Mouse (Mus musculus) neural tube, embryonic 13.5 days (tissue): Measurements from ENCODE around the gene Olfr183. TPM values are rescaled to one million over a fixed set of nuclear protein-coding genes. Genes with fewer than 3 reads are reported as not detected.
"Not testable (repeated sequence)": the region's sequence is repeated elsewhere in the genome, so short reads cannot be mapped to it uniquely, and the experiment has no call there.

Experiments used
- ATAC-seq: fragments of 200-750 bp; cut with Nextera tagmentation; 2 replicates; pipeline ENCODE4 v1.8.0; 2017; ENCODE audit warnings: low read depth, mild to moderate bottlenecking, moderate TSS enrichment, moderate library complexity
- H3K27ac ChIP-seq: fragments of 300-500 bp; sonication (generic); replicated peaks from 2 replicates; pipeline ENCODE4 v1.5.1; 2015; ENCODE audit warnings: moderate library complexity, mild to moderate bottlenecking, inconsistent platforms
- H3K27me3 ChIP-seq: fragments of 300-500 bp; sonication (generic); 2 replicates; pipeline ENCODE4 v1.6.1; 2015; ENCODE audit warnings: mild to moderate bottlenecking, inconsistent platforms
- H3K36me3 ChIP-seq: fragments of 300-500 bp; sonication (generic); 2 replicates; pipeline ENCODE4 v1.6.1; 2015; ENCODE audit warnings: mild to moderate bottlenecking, inconsistent platforms
- H3K4me1 ChIP-seq: fragments of 300-500 bp; sonication (generic); replicated peaks from 2 replicates; pipeline ENCODE4 v1.6.1; 2015; ENCODE audit warnings: inconsistent platforms
- H3K4me2 ChIP-seq: fragments of 300-500 bp; sonication (generic); 2 replicates; pipeline ENCODE4 v1.6.1; 2015; ENCODE audit warnings: inconsistent platforms, mild to moderate bottlenecking, moderate library complexity
- H3K4me3 ChIP-seq: fragments of 300-500 bp; sonication (generic); 2 replicates; pipeline ENCODE4 v1.5.1; 2015; ENCODE audit warnings: mild to moderate bottlenecking, inconsistent platforms
- H3K9ac ChIP-seq: fragments of 300-500 bp; sonication (generic); 2 replicates; pipeline ENCODE4 v1.6.1; 2015; ENCODE audit warnings: moderate library complexity, mild to moderate bottlenecking, inconsistent platforms
- H3K9me3 ChIP-seq: fragments of 300-500 bp; sonication (generic); 2 replicates; pipeline ENCODE4 v1.6.1; 2016; ENCODE audit warnings: inconsistent platforms
- WGBS: fragments of 180-500 bp; shearing (Covaris S2); methylation state at CpG from one replicate; pipeline ENCODE4 v1.1.7; 2015; 5-methylcytosine and 5-hydroxymethylcytosine counted together
- polyA plus RNA-seq: library from polyadenylated mRNA; unstranded; fragments of >200 nt; fragmentation: Nextera tagmentation; extraction: Ambion mirVana; gene quantifications from 2 replicates; pipeline ENCODE4 v1.2.1, GENCODE M21; 2015

Gene Olfr183
- not detected in 2 replicates for polyA plus RNA-seq

GRCm38 (mm10) chr16:58995057-58995456 is at the start of gene Olfr183:
Gene Olfr183, plus strand, starts transcription at chr16:58995357.
- Histone ChIP-seq H3K9me3 (no peaks in the 10 kb centered on the region), H3K27me3 (no peaks in the 10 kb centered on the region), H3K27ac (no peak within 1 kb of the TSS), H3K9ac (no peak within 1 kb of the TSS), H3K4me3 (no peak within 1 kb of the TSS), H3K36me3 (no peaks in the 10 kb centered on the region), H3K4me2 (no peak within 1 kb of the TSS), H3K4me1 (no peaks in the 10 kb centered on the region)
- WGBS: 72% methylated on average over 2 of the region's 2 CpGs
- no peak for ATAC-seq

- Histone ChIP-seq H3K9me3 (no peaks in the 10 kb centered on the region), H3K27me3 (no peaks in the 10 kb centered on the region), H3K9ac (no peak overlapping the region), H3K27ac (no peak overlapping the region), H3K4me2 (no peak overlapping the region), H3K36me3 (no peaks in the 10 kb centered on the region), H3K4me3 (no peak overlapping the region), H3K4me1 (no peaks in the 10 kb centered on the region)
- no peak for ATAC-seq
These were observed 12.0 kb downstream of the Olfr183 start for GRCm38 (mm10) chr16:59007146-59007545.

GRCm38 (mm10) chr16:59013357-59014018 is 18.3 kb downstream of the Olfr183 start:
- Histone ChIP-seq H3K27me3 (no peaks in the 10 kb centered on the region), H3K4me1 (no peaks in the 10 kb centered on the region), H3K4me3 (no peak overlapping the region), H3K4me2 (no peak overlapping the region), H3K36me3 (no peaks in the 10 kb centered on the region), H3K9me3 (no peaks in the 10 kb centered on the region), H3K9ac (no peak overlapping the region), H3K27ac (no peak overlapping the region)
- 68% methylated on average over 2 of the region's 2 CpGs for WGBS
- no peak for ATAC-seq

GRCm38 (mm10) chr16:59030191-59030590 is 35.0 kb downstream of the Olfr183 start, which contains the start of gene Olfr186:
Gene Olfr186, minus strand, starts transcription at chr16:59030291.
- Histone ChIP-seq H3K4me2 (no peak within 1 kb of the TSS), H3K9me3 (no peaks in the 10 kb centered on the region), H3K36me3 (no peaks in the 10 kb centered on the region), H3K4me1 (no peaks in the 10 kb centered on the region), H3K27me3 (no peaks in the 10 kb centered on the region), H3K4me3 (no peak within 1 kb of the TSS), H3K27ac (no peak within 1 kb of the TSS), H3K9ac (no peak within 1 kb of the TSS)
- 92% methylated on average over 4 of the region's 4 CpGs for WGBS
- ATAC-seq: no peak

GRCm38 (mm10) chr16:59039710-59040109 is 44.6 kb downstream of the Olfr183 start, which contains the start of gene Olfr187:
Gene Olfr187, minus strand, starts transcription at chr16:59039767.
- WGBS: 89% methylated on average over 7 of the region's 7 CpGs
- no peak within 1 kb of the TSS for H3K27ac ChIP-seq
- no peaks in the 10 kb centered on the region for H3K9me3 ChIP-seq
- no peaks in the 10 kb centered on the region for H3K27me3 ChIP-seq
- H3K9ac ChIP-seq: no peak within 1 kb of the TSS
- ATAC-seq: no peak
- H3K4me2 ChIP-seq: no peak within 1 kb of the TSS
- no peak within 1 kb of the TSS for H3K4me3 ChIP-seq
- no peaks in the 10 kb centered on the region for H3K4me1 ChIP-seq
- no peaks in the 10 kb centered on the region for H3K36me3 ChIP-seq

GRCm38 (mm10) chr16:59045835-59046234 is 50.7 kb downstream of the Olfr183 start:
- Histone ChIP-seq H3K9ac (no peak overlapping the region), H3K9me3 (no peaks in the 10 kb centered on the region), H3K4me1 (no peaks in the 10 kb centered on the region), H3K4me3 (no peak overlapping the region), H3K27ac (no peak overlapping the region), H3K36me3 (no peaks in the 10 kb centered on the region), H3K27me3 (no peaks in the 10 kb centered on the region), H3K4me2 (no peak overlapping the region)
- ATAC-seq: no peak
- 83% methylated on average over 3 of the region's 3 CpGs for WGBS

- ATAC-seq: no peak
These were observed 52.4 kb downstream of the Olfr183 start for GRCm38 (mm10) chr16:59047579-59047978.

GRCm38 (mm10) chr16:59048860-59049259 is 53.7 kb downstream of the Olfr183 start:
- Histone ChIP-seq H3K4me3 (no peak overlapping the region), H3K4me2 (no peak overlapping the region), H3K9me3 (no peaks in the 10 kb centered on the region), H3K36me3 (no peaks in the 10 kb centered on the region), H3K27ac (no peak overlapping the region), H3K4me1 (no peaks in the 10 kb centered on the region), H3K9ac (no peak overlapping the region), H3K27me3 (no peaks in the 10 kb centered on the region)
- no peak for ATAC-seq
- 83% methylated on average over 1 of the region's 1 CpGs for WGBS

More at GRCm38 (mm10) chr16:59047579-59047978, 52.4 kb downstream of the Olfr183 start:
- no peaks in the 10 kb centered on the region for H3K9me3 ChIP-seq
- H3K4me3 ChIP-seq: no peak overlapping the region
- no peaks in the 10 kb centered on the region for H3K4me1 ChIP-seq
- WGBS: 68% methylated on average over 4 of the region's 4 CpGs
- H3K4me2 ChIP-seq: no peak overlapping the region
- H3K36me3 ChIP-seq: no peaks in the 10 kb centered on the region
- no peak overlapping the region for H3K9ac ChIP-seq
- H3K27ac ChIP-seq: no peak overlapping the region
- no peaks in the 10 kb centered on the region for H3K27me3 ChIP-seq

- 95% methylated on average over 2 of the region's 2 CpGs for WGBS
- not testable (repeated sequence) for H3K4me1 ChIP-seq, H3K27me3 ChIP-seq, H3K4me3 ChIP-seq, H3K36me3 ChIP-seq, H3K27ac ChIP-seq, H3K9ac ChIP-seq, H3K4me2 ChIP-seq, ATAC-seq, H3K9me3 ChIP-seq
These were observed 54.1 kb downstream of the Olfr183 start for GRCm38 (mm10) chr16:59049286-59049685.

Other genes starting within 250 kb of the Olfr183 start
- gene Olfr172, start 232.2 kb upstream of the Olfr183 start, polyA plus RNA-seq: not detected in 2 replicates
- not detected in 2 replicates for gene Olfr173, start 195.1 kb upstream of the Olfr183 start, polyA plus RNA-seq
- not detected in 2 replicates for gene Olfr175-ps1, start 168.6 kb upstream of the Olfr183 start, polyA plus RNA-seq
- gene Olfr177, start 120.6 kb upstream of the Olfr183 start, polyA plus RNA-seq: not detected in 2 replicates
- gene Olfr178, start 103.3 kb upstream of the Olfr183 start, polyA plus RNA-seq: not detected in 2 replicates
- not detected in 2 replicates for gene Olfr181, start 66.6 kb upstream of the Olfr183 start, polyA plus RNA-seq
- not detected in 2 replicates for gene Olfr180, start 66.0 kb upstream of the Olfr183 start, polyA plus RNA-seq
- not detected in 2 replicates for gene Olfr186, start 34.9 kb downstream of the Olfr183 start, polyA plus RNA-seq
- not detected in 2 replicates for gene Olfr187, start 44.4 kb downstream of the Olfr183 start, polyA plus RNA-seq
- not detected in 2 replicates for gene Olfr190, start 82.6 kb downstream of the Olfr183 start, polyA plus RNA-seq
- not detected in 2 replicates for gene Olfr191, start 94.5 kb downstream of the Olfr183 start, polyA plus RNA-seq
- gene Olfr193, start 116.5 kb downstream of the Olfr183 start, polyA plus RNA-seq: not detected in 2 replicates
- not detected in 2 replicates for gene Olfr194, start 125.7 kb downstream of the Olfr183 start, polyA plus RNA-seq
- gene Olfr195, start 151.7 kb downstream of the Olfr183 start, polyA plus RNA-seq: not detected in 2 replicates
- not detected in 2 replicates for gene Olfr196, start 175.1 kb downstream of the Olfr183 start, polyA plus RNA-seq
- gene Olfr198, start 208.2 kb downstream of the Olfr183 start, polyA plus RNA-seq: not detected in 2 replicates
- not detected in 2 replicates for gene Olfr199, start 224.4 kb downstream of the Olfr183 start, polyA plus RNA-seq